Mouse (Mus musculus) liver, embryonic 14.5 days (tissue): ENCODE measurements around the gene Ccdc106. TPM values are rescaled to one million over a fixed set of nuclear protein-coding genes. Genes with fewer than 3 reads are reported as not detected.

Experiments
- ATAC-seq: fragments of 200-750 bp; cut with Nextera tagmentation; 2 replicates; pipeline ENCODE4 v1.8.0; 2017; ENCODE audit warnings: moderate number of reproducible peaks, mild to moderate bottlenecking, moderate library complexity; ENCODE audit not compliant: insufficient read depth
- DNase-seq, 3 experiments: peaks; one replicate each; pipeline ENCODE4 v3.0.0-alpha.2; 2012 to 2013; ENCODE audit warnings: low read depth in 3 of 3, low spot score in 3 of 3
- H3K27ac ChIP-seq: fragments of 300-500 bp; sonication (generic); 2 replicates; pipeline ENCODE4 v1.5.1; 2014; ENCODE audit warnings: moderate library complexity, mild to moderate bottlenecking, control low read depth, inconsistent platforms
- H3K27me3 ChIP-seq: fragments of 300-500 bp; sonication (generic); 2 replicates; pipeline ENCODE4 v1.6.1; 2014; ENCODE audit warnings: mild to moderate bottlenecking, low read length, moderate library complexity; ENCODE audit not compliant: control insufficient read depth, insufficient read depth
- H3K36me3 ChIP-seq: fragments of 300-500 bp; sonication (generic); replicated peaks from 2 replicates; pipeline ENCODE4 v1.6.1; 2014; ENCODE audit warnings: low read depth; ENCODE audit not compliant: control insufficient read depth, insufficient read depth
- H3K4me1 ChIP-seq, 2 experiments: fragments of 200-500 bp in 1 of 2; fragments of 300-500 bp in 1 of 2; sonication (generic) in 1 of 2; replicated peaks; 2 replicates each; pipeline ENCODE4 v1.6.1; 2012 to 2014; ENCODE audit warnings: antibody characterized with exemption in 1 of 2, inconsistent platforms in 1 of 2, low read length in 1 of 2; ENCODE audit not compliant: control insufficient read depth in 2 of 2, insufficient read depth in 2 of 2
- H3K4me2 ChIP-seq: fragments of 300-500 bp; sonication (generic); 2 replicates; pipeline ENCODE4 v1.6.1; 2014; ENCODE audit warnings: low read depth, mild to moderate bottlenecking, control low read depth, moderate library complexity
- H3K4me3 ChIP-seq, 2 experiments: fragments of 200-500 bp in 1 of 2; fragments of 300-500 bp in 1 of 2; sonication (generic) in 1 of 2; 2 replicates each; pipeline ENCODE4 v1.5.1; 2012 to 2014; ENCODE audit warnings: low read depth in 2 of 2, low read length in 2 of 2, mild to moderate bottlenecking in 2 of 2, control low read depth in 1 of 2, inconsistent platforms in 1 of 2, moderate library complexity in 1 of 2; ENCODE audit not compliant: insufficient read depth in 1 of 2
- H3K9ac ChIP-seq: fragments of 300-500 bp; sonication (generic); replicated peaks from 2 replicates; pipeline ENCODE4 v1.6.1; 2014; ENCODE audit warnings: mild to moderate bottlenecking, control low read depth, moderate library complexity
- H3K9me3 ChIP-seq: fragments of 300-500 bp; sonication (generic); 2 replicates; pipeline ENCODE4 v1.6.1; 2016; ENCODE audit warnings: low read length, mixed read lengths; ENCODE audit not compliant: control insufficient read depth
- CTCF ChIP-seq: IDR thresholded peaks from 2 replicates; pipeline ENCODE4 v1.5.1; 2016; ENCODE audit warnings: antibody characterized with exemption, low read depth, control low read depth
- EP300 ChIP-seq: IDR thresholded peaks from 2 replicates; pipeline ENCODE4 v1.6.1; 2016; ENCODE audit warnings: antibody characterized with exemption, low read depth
- WGBS: fragments of 180-500 bp; shearing (Covaris S2); extraction: QIAGEN DNeasy Blood & Tissue Kit; methylation state at CpG from one replicate; pipeline ENCODE4 v1.1.7; 2014; ENCODE audit not compliant: insufficient replicate concordance; 5-methylcytosine and 5-hydroxymethylcytosine counted together
- polyA plus RNA-seq, 2 experiments: library from polyadenylated mRNA; depleted of rRNA in 1 of 2; stranded (reverse) in 1 of 2; unstranded in 1 of 2; fragments of >200 nt; fragmentation: Nextera tagmentation in 1 of 2; extraction: Ambion mirVana in 1 of 2; gene quantifications; 2 replicates each; pipeline versions ENCODE4 v1.2.1 to v1.2.3; 2012 to 2014

The Ccdc106 gene
- polyA plus RNA-seq, 2 experiments = 0.24 to 0.64 TPM

DNA sequence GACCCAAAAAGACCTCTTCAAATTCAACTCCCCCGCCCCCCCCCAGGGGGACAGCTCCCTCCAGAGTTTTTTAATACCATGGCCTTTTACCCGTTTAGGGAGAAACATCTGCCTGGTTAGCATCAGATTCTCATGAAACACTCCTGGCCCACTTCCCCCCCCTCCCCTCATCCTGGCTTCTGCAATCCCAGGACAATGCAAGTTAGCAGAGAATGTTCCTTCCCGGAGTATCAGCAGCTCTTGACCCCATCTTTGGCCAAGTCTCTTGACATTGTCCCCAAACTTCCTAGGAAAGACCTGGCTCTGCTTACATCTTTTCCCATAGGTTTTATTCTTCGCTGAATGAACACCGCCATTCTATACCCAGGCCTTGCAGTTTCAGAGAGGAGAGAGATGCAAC lies 844 bp downstream of the Ccdc106 start:
- Histone ChIP-seq H3K27ac (peak overlapping the region; percentile 82; the same call in 1 of the 2 replicates), H3K4me3 (peak overlapping the region; percentile 81 to 84), H3K4me1 (peaks cover 6 to 10% of the 10 kb centered on the region in 2 experiments), H3K9me3 (no peaks in the 10 kb centered on the region; the same call in 1 of the 2 replicates), H3K9ac (peak overlapping the region; percentile 79), H3K36me3 (peaks cover 4% of the 10 kb centered on the region), H3K4me2 (peak overlapping the region; percentile 66), H3K27me3 (no peaks in the 10 kb centered on the region)
- DNase-seq (no peak), ATAC-seq (no peak)
- TF ChIP-seq EP300 (no peak), CTCF (no peak)
- WGBS = 46% methylated on average over 5 of the region's 5 CpGs

DNA sequence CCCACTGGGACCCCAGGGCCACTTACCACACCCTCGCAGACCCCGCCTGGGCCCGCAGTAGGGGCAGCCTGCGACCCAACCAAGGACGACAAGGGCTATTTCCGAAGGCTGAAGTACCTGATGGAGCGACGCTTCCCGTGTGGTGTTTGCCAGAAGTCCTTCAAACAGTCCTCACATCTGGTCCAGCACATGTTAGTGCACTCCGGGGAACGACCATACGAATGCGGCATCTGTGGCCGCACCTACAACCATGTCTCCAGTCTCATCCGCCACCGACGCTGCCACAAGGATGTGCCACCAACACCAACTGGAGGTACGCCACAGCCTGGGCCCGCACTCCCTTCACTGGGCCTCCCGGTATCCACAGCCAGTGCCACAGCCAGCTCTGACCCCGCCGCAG lies 9.2 kb downstream of the Ccdc106 start:
- TF ChIP-seq EP300 = no peak
- TF ChIP-seq CTCF = no peak
- no peaks in the 10 kb centered on the region for H3K27me3 ChIP-seq
- no peak overlapping the region for H3K9ac ChIP-seq
- WGBS = 89% methylated on average over 22 of the region's 22 CpGs
- H3K4me2 ChIP-seq = no peak overlapping the region
- H3K4me1 ChIP-seq = no peaks in the 10 kb centered on the region
- H3K36me3 ChIP-seq = peaks cover 32% of the 10 kb centered on the region
- DNase-seq (no peak), ATAC-seq (no peak)
- no peak overlapping the region for H3K27ac ChIP-seq
- no peak overlapping the region for H3K4me3 ChIP-seq
- peaks cover 20% of the 10 kb centered on the region for H3K9me3 ChIP-seq

DNA sequence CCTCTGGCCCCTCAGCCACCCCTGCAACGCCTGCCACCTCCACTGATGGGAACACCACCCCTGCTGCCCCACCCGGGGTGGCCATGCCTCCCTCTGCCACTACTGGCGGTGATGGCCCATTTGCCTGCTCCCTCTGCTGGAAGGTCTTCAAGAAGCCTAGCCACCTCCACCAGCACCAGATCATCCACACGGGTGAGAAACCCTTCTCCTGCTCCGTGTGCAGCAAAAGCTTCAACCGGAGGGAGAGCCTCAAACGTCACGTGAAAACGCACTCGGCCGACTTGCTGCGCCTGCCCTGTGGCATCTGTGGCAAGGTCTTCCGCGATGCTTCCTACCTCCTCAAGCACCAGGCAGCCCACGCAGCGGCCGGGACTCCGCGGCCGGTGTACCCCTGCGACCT lies 9.6 kb downstream of the Ccdc106 start:
- DNase-seq (no peak), ATAC-seq (no peak)
- no peak for TF ChIP-seq CTCF
- no peak for TF ChIP-seq EP300
- WGBS = 94% methylated on average over 21 of the region's 21 CpGs
- no peak overlapping the region for H3K4me3 ChIP-seq
- H3K9ac ChIP-seq = no peak overlapping the region
- no peaks in the 10 kb centered on the region for H3K27me3 ChIP-seq
- peaks cover 32% of the 10 kb centered on the region for H3K36me3 ChIP-seq
- H3K4me1 ChIP-seq = no peaks in the 10 kb centered on the region
- H3K9me3 ChIP-seq = peaks cover 20% of the 10 kb centered on the region
- H3K27ac ChIP-seq = no peak overlapping the region
- no peak overlapping the region for H3K4me2 ChIP-seq

DNA sequence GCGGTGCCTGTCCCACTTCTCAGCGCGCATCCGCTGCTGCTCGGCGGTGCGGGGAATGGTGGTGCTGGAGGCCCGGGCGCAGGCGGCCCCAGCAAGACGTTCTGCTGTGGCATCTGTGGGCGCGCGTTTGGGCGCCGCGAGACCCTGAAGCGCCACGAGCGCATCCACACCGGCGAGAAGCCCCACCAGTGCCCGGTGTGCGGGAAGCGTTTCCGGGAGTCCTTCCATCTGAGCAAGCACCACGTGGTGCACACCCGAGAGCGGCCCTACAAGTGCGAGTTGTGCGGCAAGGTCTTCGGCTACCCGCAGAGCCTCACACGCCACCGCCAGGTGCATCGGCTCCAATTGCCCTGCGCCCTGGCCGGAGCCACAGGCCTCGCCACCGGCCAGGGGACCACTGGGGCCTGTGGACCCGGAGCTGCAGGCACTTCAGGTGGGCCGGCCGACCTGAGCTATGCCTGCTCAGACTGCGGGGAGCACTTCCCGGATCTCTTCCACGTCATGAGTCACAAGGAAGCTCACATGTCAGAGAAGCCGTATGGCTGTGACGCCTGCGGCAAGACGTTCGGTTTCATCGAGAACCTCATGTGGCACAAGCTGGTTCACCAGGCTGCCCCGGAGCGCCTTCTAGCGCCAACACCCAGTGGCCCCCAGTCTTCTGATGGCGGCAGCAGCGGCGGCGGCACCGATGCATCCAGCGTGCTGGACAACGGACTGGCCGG lies 10.4 kb downstream of the Ccdc106 start:
- ATAC-seq (no peak), DNase-seq (no peak)
- peaks cover 20% of the 10 kb centered on the region for H3K9me3 ChIP-seq
- TF ChIP-seq CTCF = no peak
- no peak for TF ChIP-seq EP300
- H3K4me2 ChIP-seq = no peak overlapping the region
- H3K27me3 ChIP-seq = no peaks in the 10 kb centered on the region
- H3K4me1 ChIP-seq = no peaks in the 10 kb centered on the region
- 93% methylated on average over 63 of the region's 63 CpGs for WGBS
- H3K9ac ChIP-seq = no peak overlapping the region
- H3K27ac ChIP-seq = no peak overlapping the region
- H3K36me3 ChIP-seq = peaks cover 32% of the 10 kb centered on the region
- H3K4me3 ChIP-seq = no peak overlapping the region

DNA sequence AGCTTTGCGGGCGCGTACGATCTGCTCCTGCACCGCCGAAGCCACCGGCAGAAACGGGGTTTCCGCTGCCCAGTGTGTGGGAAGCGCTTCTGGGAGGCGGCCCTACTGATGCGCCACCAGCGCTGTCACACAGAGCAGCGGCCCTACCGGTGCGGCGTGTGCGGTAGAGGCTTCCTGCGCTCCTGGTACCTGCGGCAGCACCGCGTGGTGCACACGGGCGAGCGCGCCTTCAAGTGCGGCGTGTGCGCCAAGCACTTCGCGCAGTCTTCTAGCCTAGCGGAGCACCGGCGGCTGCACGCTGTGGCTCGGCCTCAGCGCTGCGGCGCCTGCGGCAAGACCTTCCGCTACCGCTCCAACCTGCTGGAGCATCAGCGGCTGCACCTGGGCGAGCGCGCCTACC lies 11.1 kb downstream of the Ccdc106 start:
- no peaks in the 10 kb centered on the region for H3K27me3 ChIP-seq
- no peak overlapping the region for H3K9ac ChIP-seq
- H3K27ac ChIP-seq = no peak overlapping the region
- DNase-seq (no peak), ATAC-seq (no peak)
- no peaks in the 10 kb centered on the region for H3K4me1 ChIP-seq
- 91% methylated on average over 46 of the region's 46 CpGs for WGBS
- H3K4me2 ChIP-seq = no peak overlapping the region
- H3K4me3 ChIP-seq = no peak overlapping the region
- no peak for TF ChIP-seq CTCF
- TF ChIP-seq EP300 = no peak
- H3K36me3 ChIP-seq = peaks cover 32% of the 10 kb centered on the region
- H3K9me3 ChIP-seq = peaks cover 20% of the 10 kb centered on the region
